Comparison of ENCODE assay signal across 10 mouse cellular contexts in genomic region chr2:173334856-173335595, GRCm38 (mm10). TPM values are rescaled to one million over a fixed set of nuclear protein-coding genes. Genes with fewer than 3 reads are reported as not detected.
DNase-seq lines count a peak whose midpoint lies in the region; ATAC-seq and TF ChIP-seq lines count a peak whose summit lies in the region.
"Had no signal": no experiment of that assay in that cellular context is flagged by ENCODE, and none has a peak within 500 bp of the region (broad histone marks: within the 10 kb centered on the region; RNA-seq: fewer than 3 reads in every experiment).

No protein-coding gene starts in this region.

- no peak overlapping the region for H3K9ac ChIP-seq in forebrain, embryonic 16.5 days (replicated peaks; ENCODE audit: low read depth, low read length)
- H3K9ac ChIP-seq in stomach, embryonic 14.5 days (replicated peaks; ENCODE audit: low read depth, low read length), result no peak overlapping the region
- no peak overlapping the region for H3K9ac ChIP-seq in stomach, postnatal 0 days (ENCODE audit: low read length)
- no peak overlapping the region for H3K9ac ChIP-seq in stomach, embryonic 15.5 days
- H3K9ac ChIP-seq: liver, embryonic 13.5 days had no signal

- TF ChIP-seq CTCF in stomach, postnatal 0 days (IDR thresholded peaks at IDR 0.05; ENCODE audit: low read depth), result no peak

- no peaks in the 10 kb centered on the region for H3K36me3 ChIP-seq in forebrain, embryonic 10.5 days (replicated peaks)
- H3K36me3 ChIP-seq in forebrain, embryonic 16.5 days (ENCODE audit: control insufficient read depth, insufficient read depth), result no peaks in the 10 kb centered on the region
- H3K36me3 ChIP-seq in stomach, embryonic 14.5 days (ENCODE audit: control insufficient read depth, insufficient read depth, low read length), result no peaks in the 10 kb centered on the region
- no peaks in the 10 kb centered on the region for H3K36me3 ChIP-seq in stomach, postnatal 0 days (ENCODE audit: control insufficient read depth, insufficient read depth, low read length)
- H3K36me3 ChIP-seq in limb, embryonic 10.5 days, result no peaks in the 10 kb centered on the region
- no peaks in the 10 kb centered on the region for H3K36me3 ChIP-seq in stomach, embryonic 15.5 days
- H3K36me3 ChIP-seq: liver, embryonic 13.5 days had no signal

- WGBS in forebrain, embryonic 10.5 days, result 13% methylated on average over 15 of the region's 15 CpGs
- WGBS in forebrain, embryonic 16.5 days, result 21% methylated on average over 15 of the region's 15 CpGs
- WGBS in stomach, embryonic 14.5 days, result 8% methylated on average over 15 of the region's 15 CpGs
- 19% methylated on average over 15 of the region's 15 CpGs for WGBS in stomach, postnatal 0 days
- WGBS in limb, embryonic 10.5 days, result 13% methylated on average over 15 of the region's 15 CpGs
- WGBS in stomach, embryonic 15.5 days, result 23% methylated on average over 15 of the region's 15 CpGs

- no peaks in the 10 kb centered on the region for H3K9me3 ChIP-seq in forebrain, embryonic 10.5 days
- H3K9me3 ChIP-seq in forebrain, embryonic 16.5 days (ENCODE audit: control insufficient read depth, low read length), result no peaks in the 10 kb centered on the region
- no peaks in the 10 kb centered on the region for H3K9me3 ChIP-seq in stomach, embryonic 14.5 days (ENCODE audit: control insufficient read depth, low read depth, low read length)
- H3K9me3 ChIP-seq in stomach, postnatal 0 days (ENCODE audit: control insufficient read depth, low read length), result no peaks in the 10 kb centered on the region
- no peaks in the 10 kb centered on the region for H3K9me3 ChIP-seq in limb, embryonic 10.5 days (replicated peaks)
- no peaks in the 10 kb centered on the region for H3K9me3 ChIP-seq in stomach, embryonic 15.5 days
- H3K9me3 ChIP-seq: liver, embryonic 13.5 days had no signal

- TF ChIP-seq EP300 in stomach, postnatal 0 days (optimal IDR thresholded peaks at IDR 0.05), result no peak

- H3K4me2 ChIP-seq in forebrain, embryonic 16.5 days (ENCODE audit: low read length), result no peak overlapping the region
- no peak overlapping the region; the same call in 1 of the 2 replicates for H3K4me2 ChIP-seq in stomach, embryonic 14.5 days (replicated peaks; ENCODE audit: low read depth, low read length)
- H3K4me2 ChIP-seq in stomach, postnatal 0 days (replicated peaks; ENCODE audit: low read depth), result no peak overlapping the region
- peak overlapping the region; percentile 24; the same call in 1 of the 2 replicates for H3K4me2 ChIP-seq in stomach, embryonic 15.5 days
- H3K4me2 ChIP-seq: liver, embryonic 13.5 days had no signal

- peak overlapping the region; percentile 62 for H3K27ac ChIP-seq in forebrain, embryonic 10.5 days
- no peak overlapping the region for H3K27ac ChIP-seq in forebrain, embryonic 16.5 days (ENCODE audit: low read length)
- peak overlapping the region; percentile 81; the same call in 1 of the 2 replicates for H3K27ac ChIP-seq in stomach, embryonic 14.5 days (ENCODE audit: low read length)
- H3K27ac ChIP-seq in stomach, postnatal 0 days (replicated peaks), result no peak overlapping the region; the same call in 1 of the 2 replicates
- H3K27ac ChIP-seq in limb, embryonic 10.5 days, result peak overlapping the region; percentile 61; the same call in 1 of the 2 replicates
- peak overlapping the region; percentile 68 for H3K27ac ChIP-seq in stomach, embryonic 15.5 days
- H3K27ac ChIP-seq: liver, embryonic 13.5 days had no signal

- H3K4me1 ChIP-seq in forebrain, embryonic 10.5 days, result peaks cover 53% of the 10 kb centered on the region
- H3K4me1 ChIP-seq in forebrain, embryonic 16.5 days (replicated peaks; ENCODE audit: control insufficient read depth, insufficient read depth, low read length), result peaks cover 33% of the 10 kb centered on the region
- peaks cover 44% of the 10 kb centered on the region for H3K4me1 ChIP-seq in stomach, embryonic 14.5 days (ENCODE audit: control insufficient read depth, insufficient read depth, low read length)
- 0 out of 2 replicates have a peak, but pooled peaks cover 3% of the 10 kb centered on the region for H3K4me1 ChIP-seq in stomach, postnatal 0 days (replicated peaks; ENCODE audit: control insufficient read depth, insufficient read depth)
- H3K4me1 ChIP-seq in limb, embryonic 10.5 days, result peaks cover 45% of the 10 kb centered on the region
- H3K4me1 ChIP-seq in stomach, embryonic 15.5 days, result peaks cover 41% of the 10 kb centered on the region

- DNase-seq in forebrain, embryonic 10.5 days (ENCODE audit: extremely low spot score, low spot score), result no peak
- DNase-seq in stomach, postnatal 0 days (ENCODE audit: low spot score), result no peak
- no peak for DNase-seq in limb, embryonic 10.5 days (ENCODE audit: low spot score)
- DNase-seq in cerebellum, adult 11-12 months, result no peak
- no peak for DNase-seq in urinary bladder, adult 2 months (ENCODE audit: low spot score)
- DNase-seq: liver, embryonic 13.5 days had no signal

- ATAC-seq in forebrain, embryonic 16.5 days, result no peak
- no peak for ATAC-seq in stomach, embryonic 14.5 days (ENCODE audit: insufficient number of reproducible peaks, insufficient read depth, low FRiP score, low read depth)
- ATAC-seq in stomach, postnatal 0 days (ENCODE audit: low FRiP score, low TSS enrichment), result no peak
- no peak for ATAC-seq in stomach, embryonic 15.5 days (ENCODE audit: insufficient read depth, low FRiP score, low read depth)
- ATAC-seq: activated CD4-positive, CD25-positive, alpha-beta regulatory T cell, adult 4 months had no signal

- no peak overlapping the region for H3K4me3 ChIP-seq in forebrain, embryonic 10.5 days
- H3K4me3 ChIP-seq in forebrain, embryonic 16.5 days (replicated peaks; ENCODE audit: low read length), result no peak overlapping the region
- no peak overlapping the region for H3K4me3 ChIP-seq in stomach, embryonic 14.5 days (ENCODE audit: low read depth, low read length)
- H3K4me3 ChIP-seq in stomach, postnatal 0 days (ENCODE audit: low read depth, low read length), result no peak overlapping the region
- H3K4me3 ChIP-seq in limb, embryonic 10.5 days, result no peak overlapping the region
- H3K4me3 ChIP-seq in stomach, embryonic 15.5 days (replicated peaks), result no peak overlapping the region
- H3K4me3 ChIP-seq: liver, embryonic 13.5 days had no signal

- H3K27me3 ChIP-seq in forebrain, embryonic 10.5 days (ENCODE audit: poor library complexity, severe bottlenecking), result peaks cover 90% of the 10 kb centered on the region
- H3K27me3 ChIP-seq in forebrain, embryonic 16.5 days (replicated peaks; ENCODE audit: control insufficient read depth, insufficient read depth, low read length), result no peaks in the 10 kb centered on the region
- no peaks in the 10 kb centered on the region for H3K27me3 ChIP-seq in stomach, embryonic 14.5 days (ENCODE audit: control insufficient read depth, insufficient read depth, low read length)
- no peaks in the 10 kb centered on the region for H3K27me3 ChIP-seq in stomach, postnatal 0 days (ENCODE audit: control insufficient read depth, insufficient read depth, low read length)
- peaks cover 89% of the 10 kb centered on the region for H3K27me3 ChIP-seq in limb, embryonic 10.5 days (ENCODE audit: low read depth, poor library complexity, severe bottlenecking)
- no peaks in the 10 kb centered on the region for H3K27me3 ChIP-seq in stomach, embryonic 15.5 days (replicated peaks)

RNA-seq across cellular contexts. Expression of gene Pmepa1, which starts 58.7 kb away (rescaled TPM):
- polyA plus RNA-seq in forebrain, embryonic 10.5 days (2016; fragmentation: Nextera tagmentation; extraction: Ambion mirVana), result 1.3 and 1.8 TPM in 2 replicates
- 7.2 and 7.3 TPM in 2 replicates for polyA plus RNA-seq in forebrain, embryonic 16.5 days (2015; fragmentation: Nextera tagmentation; extraction: Ambion mirVana)
- 13.3 and 14.8 TPM in 2 replicates for polyA plus RNA-seq in stomach, embryonic 14.5 days (2014; fragmentation: Nextera tagmentation; extraction: Ambion mirVana)
- 6.1 and 7.0 TPM in 2 replicates for polyA plus RNA-seq in stomach, postnatal 0 days (2015; fragmentation: Nextera tagmentation; extraction: Ambion mirVana)
- polyA plus RNA-seq in limb, embryonic 10.5 days (2016; fragmentation: Nextera tagmentation; extraction: Ambion mirVana), result 1.1 and 2.0 TPM in 2 replicates
- polyA plus RNA-seq in stomach, embryonic 15.5 days (2015; fragmentation: Nextera tagmentation; extraction: Ambion mirVana), result 7.3 and 7.5 TPM in 2 replicates
- polyA plus RNA-seq in urinary bladder, adult 2 months (2012; rRNA removed), result 37.0 and 54.0 TPM in 2 replicates

Comparison
In these comparisons a context has a peak if more than half of its experiments do, and no peak if none do; other contexts are left out.
1. H3K27ac ChIP-seq: peak in forebrain, embryonic 10.5 days (single experiment), stomach, embryonic 14.5 days (single experiment), limb, embryonic 10.5 days (single experiment) and stomach, embryonic 15.5 days (single experiment); none in forebrain, embryonic 16.5 days (single experiment) and stomach, postnatal 0 days (single experiment).